Mouse (Mus musculus) forebrain, embryonic 12.5 days (tissue): ENCODE measurements around the gene Wrnip1. TPM values are rescaled to one million over a fixed set of nuclear protein-coding genes. Genes with fewer than 3 reads are reported as not detected.
A peak's percentile ranks its signal among the peaks of the same experiment; 100 is the strongest.

ENCODE experiments used
- ATAC-seq: fragments of 200-750 bp; cut with Nextera tagmentation; 2 replicates; pipeline ENCODE4 v1.8.0; 2017; ENCODE audit warnings: moderate TSS enrichment; ENCODE audit not compliant: low FRiP score
- H3K27ac ChIP-seq: fragments of 300-500 bp; sonication (generic); 2 replicates; pipeline ENCODE4 v1.5.1; 2016; ENCODE audit warnings: mild to moderate bottlenecking
- H3K27me3 ChIP-seq: fragments of 300-500 bp; sonication (generic); 2 replicates; pipeline ENCODE4 v1.6.1; 2016; ENCODE audit warnings: mild to moderate bottlenecking
- H3K36me3 ChIP-seq: fragments of 300-500 bp; sonication (generic); replicated peaks from 2 replicates; pipeline ENCODE4 v1.6.1; 2016; ENCODE audit warnings: mild to moderate bottlenecking
- H3K4me1 ChIP-seq: fragments of 300-500 bp; sonication (generic); 2 replicates; pipeline ENCODE4 v1.6.1; 2016
- H3K4me2 ChIP-seq: fragments of 300-500 bp; sonication (generic); 2 replicates; pipeline ENCODE4 v1.6.1; 2016; ENCODE audit warnings: mild to moderate bottlenecking, moderate library complexity
- H3K4me3 ChIP-seq: fragments of 300-500 bp; sonication (generic); replicated peaks from 2 replicates; pipeline ENCODE4 v1.5.1; 2016; ENCODE audit warnings: mild to moderate bottlenecking
- H3K9ac ChIP-seq: fragments of 300-500 bp; sonication (generic); 2 replicates; pipeline ENCODE4 v1.6.1; 2016; ENCODE audit warnings: mild to moderate bottlenecking
- H3K9me3 ChIP-seq: fragments of 300-500 bp; sonication (generic); 2 replicates; pipeline ENCODE4 v1.6.1; 2016
- WGBS: fragments of 180-500 bp; shearing (Covaris S2); methylation state at CpG from one replicate; pipeline ENCODE4 v1.1.7; 2016; 5-methylcytosine and 5-hydroxymethylcytosine counted together
- polyA plus RNA-seq: library from polyadenylated mRNA; unstranded; fragments of >200 nt; fragmentation: Nextera tagmentation; extraction: Ambion mirVana; gene quantifications from 2 replicates; pipeline ENCODE4 v1.2.1, GENCODE M21; 2016

The Wrnip1 gene
- polyA plus RNA-seq, 1 experiment from 2014 or later = 30.4 TPM

- 78% methylated on average over 2 of the region's 2 CpGs for WGBS
- no peak overlapping the region for H3K27ac ChIP-seq
- no peaks in the 10 kb centered on the region for H3K9me3 ChIP-seq
- no peaks in the 10 kb centered on the region for H3K36me3 ChIP-seq
- H3K9ac ChIP-seq = no peak overlapping the region
- no peak for ATAC-seq
- H3K4me2 ChIP-seq = no peak overlapping the region
- no peak overlapping the region for H3K4me3 ChIP-seq
- no peaks in the 10 kb centered on the region for H3K4me1 ChIP-seq
- H3K27me3 ChIP-seq = no peaks in the 10 kb centered on the region
Measured at GRCm38 (mm10) chr13:32787584-32787983, 14.3 kb upstream of the Wrnip1 start.

GRCm38 (mm10) chr13:32789781-32790180 lies 12.1 kb upstream of the Wrnip1 start:
- Histone ChIP-seq H3K4me1 (no peaks in the 10 kb centered on the region), H3K27ac (no peak overlapping the region), H3K36me3 (no peaks in the 10 kb centered on the region), H3K9ac (no peak overlapping the region), H3K4me3 (no peak overlapping the region), H3K4me2 (no peak overlapping the region), H3K9me3 (no peaks in the 10 kb centered on the region), H3K27me3 (no peaks in the 10 kb centered on the region)
- WGBS = 82% methylated on average over 4 of the region's 4 CpGs
- ATAC-seq = no peak

- ATAC-seq = no peak
- H3K27me3 ChIP-seq = no peaks in the 10 kb centered on the region
- no peak overlapping the region for H3K27ac ChIP-seq
- no peaks in the 10 kb centered on the region for H3K36me3 ChIP-seq
- no peaks in the 10 kb centered on the region for H3K4me1 ChIP-seq
- no peak overlapping the region for H3K4me3 ChIP-seq
- 77% methylated on average over 2 of the region's 2 CpGs for WGBS
- H3K4me2 ChIP-seq = no peak overlapping the region
- no peak overlapping the region for H3K9ac ChIP-seq
- no peaks in the 10 kb centered on the region for H3K9me3 ChIP-seq
Measured at GRCm38 (mm10) chr13:32794619-32795018, 7.2 kb upstream of the Wrnip1 start.

- 81% methylated on average over 5 of the region's 5 CpGs for WGBS
- H3K27ac ChIP-seq = no peak overlapping the region
- no peak for ATAC-seq
- H3K27me3 ChIP-seq = no peaks in the 10 kb centered on the region
- H3K9ac ChIP-seq = no peak overlapping the region
- H3K4me3 ChIP-seq = no peak overlapping the region
- no peak overlapping the region for H3K4me2 ChIP-seq
- H3K36me3 ChIP-seq = no peaks in the 10 kb centered on the region
- no peaks in the 10 kb centered on the region for H3K9me3 ChIP-seq
- H3K4me1 ChIP-seq = no peaks in the 10 kb centered on the region
Measured at GRCm38 (mm10) chr13:32795166-32795565, 6.7 kb upstream of the Wrnip1 start.

- Histone ChIP-seq H3K9me3 (no peaks in the 10 kb centered on the region), H3K27ac (no peak overlapping the region), H3K9ac (no peak overlapping the region), H3K4me1 (peaks cover 4% of the 10 kb centered on the region; the same call in 1 of the 2 replicates), H3K4me3 (no peak overlapping the region), H3K36me3 (no peaks in the 10 kb centered on the region), H3K4me2 (no peak overlapping the region), H3K27me3 (no peaks in the 10 kb centered on the region)
- 92% methylated on average over 1 of the region's 1 CpGs for WGBS
- ATAC-seq = no peak
Measured at GRCm38 (mm10) chr13:32797085-32797484, 4.8 kb upstream of the Wrnip1 start.

- H3K4me1 ChIP-seq = peaks cover 17% of the 10 kb centered on the region
- no peak for ATAC-seq
- no peak overlapping the region for H3K9ac ChIP-seq
- H3K27ac ChIP-seq = no peak overlapping the region
- no peak overlapping the region for H3K4me3 ChIP-seq
- no peaks in the 10 kb centered on the region for H3K9me3 ChIP-seq
- H3K4me2 ChIP-seq = no peak overlapping the region
- no peaks in the 10 kb centered on the region for H3K27me3 ChIP-seq
- WGBS = 80% methylated on average over 2 of the region's 2 CpGs
- H3K36me3 ChIP-seq = no peaks in the 10 kb centered on the region
Measured at GRCm38 (mm10) chr13:32799131-32799530, 2.7 kb upstream of the Wrnip1 start.

GRCm38 (mm10) chr13:32800859-32801258 lies 979 bp upstream of the Wrnip1 start:
- Histone ChIP-seq H3K4me3 (peak overlapping the region; percentile 81; the same call in 1 of the 2 replicates), H3K27ac (no peak overlapping the region), H3K4me1 (peaks cover 23% of the 10 kb centered on the region), H3K36me3 (no peaks in the 10 kb centered on the region), H3K9me3 (no peaks in the 10 kb centered on the region), H3K27me3 (no peaks in the 10 kb centered on the region), H3K4me2 (peak overlapping the region; percentile 80), H3K9ac (no peak overlapping the region)
- no peak for ATAC-seq

- Histone ChIP-seq H3K4me2 (peak within 1 kb of the TSS; percentile 80), H3K27ac (peak within 1 kb of the TSS; percentile 76), H3K9ac (peak within 1 kb of the TSS; percentile 82), H3K9me3 (no peaks in the 10 kb centered on the region), H3K4me1 (peaks cover 27% of the 10 kb centered on the region), H3K4me3 (peak within 1 kb of the TSS; percentile 81), H3K27me3 (no peaks in the 10 kb centered on the region), H3K36me3 (peaks cover 13% of the 10 kb centered on the region)
- WGBS = under 1% methylated on average over 95 of the region's 95 CpGs
- peak; percentile 37 for ATAC-seq
Measured at GRCm38 (mm10) chr13:32802259-32803081, 632 bp downstream of the Wrnip1 start, which contains the start of gene D930007J09Rik. Gene D930007J09Rik (minus strand): TSS chr13:32802849.

GRCm38 (mm10) chr13:32803701-32804345 lies 2.0 kb downstream of the Wrnip1 start:
- H3K27ac ChIP-seq = no peak overlapping the region
- H3K27me3 ChIP-seq = no peaks in the 10 kb centered on the region
- 71% methylated on average over 4 of the region's 4 CpGs for WGBS
- ATAC-seq = no peak
- H3K4me3 ChIP-seq = peak overlapping the region; percentile 81
- H3K4me1 ChIP-seq = peaks cover 31% of the 10 kb centered on the region
- peak overlapping the region; percentile 82; the same call in 1 of the 2 replicates for H3K9ac ChIP-seq
- H3K36me3 ChIP-seq = peaks cover 20% of the 10 kb centered on the region
- peak overlapping the region; percentile 80 for H3K4me2 ChIP-seq
- H3K9me3 ChIP-seq = no peaks in the 10 kb centered on the region

GRCm38 (mm10) chr13:32806820-32807219 lies 5.0 kb downstream of the Wrnip1 start:
- no peak for ATAC-seq
- H3K27me3 ChIP-seq = no peaks in the 10 kb centered on the region
- 81% methylated on average over 7 of the region's 7 CpGs for WGBS
- H3K36me3 ChIP-seq = peaks cover 30% of the 10 kb centered on the region
- no peak overlapping the region for H3K27ac ChIP-seq
- no peak overlapping the region; the same call in 1 of the 2 replicates for H3K9ac ChIP-seq
- H3K9me3 ChIP-seq = no peaks in the 10 kb centered on the region
- no peak overlapping the region for H3K4me2 ChIP-seq
- no peak overlapping the region for H3K4me3 ChIP-seq
- H3K4me1 ChIP-seq = peaks cover 27% of the 10 kb centered on the region

GRCm38 (mm10) chr13:32807624-32808023 lies 5.8 kb downstream of the Wrnip1 start:
- ATAC-seq = no peak
- Histone ChIP-seq H3K27ac (no peak overlapping the region), H3K4me1 (peaks cover 27% of the 10 kb centered on the region), H3K27me3 (no peaks in the 10 kb centered on the region), H3K36me3 (peaks cover 30% of the 10 kb centered on the region), H3K9me3 (no peaks in the 10 kb centered on the region), H3K9ac (no peak overlapping the region), H3K4me2 (no peak overlapping the region), H3K4me3 (no peak overlapping the region)
- WGBS = 65% methylated on average over 3 of the region's 3 CpGs

- Histone ChIP-seq H3K9ac (no peak overlapping the region), H3K4me3 (no peak overlapping the region), H3K27me3 (no peaks in the 10 kb centered on the region), H3K4me1 (no peaks in the 10 kb centered on the region), H3K9me3 (no peaks in the 10 kb centered on the region), H3K36me3 (peaks cover 58% of the 10 kb centered on the region), H3K27ac (no peak overlapping the region), H3K4me2 (no peak overlapping the region)
- no peak for ATAC-seq
- 93% methylated on average over 3 of the region's 3 CpGs for WGBS
Measured at GRCm38 (mm10) chr13:32819241-32819640, 17.4 kb downstream of the Wrnip1 start.
